Mouse (Mus musculus) neural tube, embryonic 15.5 days (tissue): Measurements from ENCODE around the gene Tcf7l2. TPM values are rescaled to one million over a fixed set of nuclear protein-coding genes. Genes with fewer than 3 reads are reported as not detected.

Experiments
- ATAC-seq: fragments of 200-750 bp; cut with Nextera tagmentation; 2 replicates; pipeline ENCODE4 v1.8.0; 2017; ENCODE audit warnings: mild to moderate bottlenecking, moderate TSS enrichment, moderate library complexity; ENCODE audit not compliant: low FRiP score
- H3K27ac ChIP-seq: fragments of 300-500 bp; sonication (generic); replicated peaks from 2 replicates; pipeline ENCODE4 v1.5.1; 2015; ENCODE audit warnings: mild to moderate bottlenecking, inconsistent platforms
- H3K27me3 ChIP-seq: fragments of 300-500 bp; sonication (generic); replicated peaks from 2 replicates; pipeline ENCODE4 v1.6.1; 2015; ENCODE audit warnings: inconsistent platforms
- H3K36me3 ChIP-seq: fragments of 300-500 bp; sonication (generic); 2 replicates; pipeline ENCODE4 v1.6.1; 2015; ENCODE audit warnings: inconsistent platforms
- H3K4me1 ChIP-seq: fragments of 300-500 bp; sonication (generic); 2 replicates; pipeline ENCODE4 v1.6.1; 2015; ENCODE audit warnings: inconsistent platforms
- H3K4me2 ChIP-seq: fragments of 300-500 bp; sonication (generic); 2 replicates; pipeline ENCODE4 v1.6.1; 2015; ENCODE audit warnings: inconsistent platforms, mild to moderate bottlenecking, moderate library complexity
- H3K4me3 ChIP-seq: fragments of 300-500 bp; sonication (generic); replicated peaks from 2 replicates; pipeline ENCODE4 v1.5.1; 2015; ENCODE audit warnings: mild to moderate bottlenecking, inconsistent platforms
- H3K9ac ChIP-seq: fragments of 300-500 bp; sonication (generic); replicated peaks from 2 replicates; pipeline ENCODE4 v1.6.1; 2015; ENCODE audit warnings: mild to moderate bottlenecking, inconsistent platforms
- H3K9me3 ChIP-seq: fragments of 300-500 bp; sonication (generic); replicated peaks from 2 replicates; pipeline ENCODE4 v1.6.1; 2016; ENCODE audit warnings: inconsistent platforms
- WGBS: fragments of 180-500 bp; shearing (Covaris S2); methylation state at CpG from one replicate; pipeline ENCODE4 v1.1.7; 2015; ENCODE audit warnings: mixed read lengths; 5-methylcytosine and 5-hydroxymethylcytosine counted together
- polyA plus RNA-seq: library from polyadenylated mRNA; unstranded; fragments of >200 nt; fragmentation: Nextera tagmentation; extraction: Ambion mirVana; gene quantifications from 2 replicates; pipeline ENCODE4 v1.2.1, GENCODE M21; 2015

The Tcf7l2 gene
- polyA plus RNA-seq, 1 experiment from 2014 or later = 13.3 TPM

- Histone ChIP-seq H3K4me1 (no peaks in the 10 kb centered on the region), H3K27ac (no peak overlapping the region), H3K9me3 (0 out of 2 replicates have a peak, but pooled peaks cover 2% of the 10 kb centered on the region), H3K4me2 (no peak overlapping the region), H3K36me3 (no peaks in the 10 kb centered on the region), H3K4me3 (no peak overlapping the region), H3K9ac (no peak overlapping the region), H3K27me3 (no peaks in the 10 kb centered on the region)
- 91% methylated on average over 9 of the region's 9 CpGs for WGBS
- ATAC-seq = no peak
Measured at GRCm38 (mm10) chr19:55976073-55976472, 234.5 kb downstream of the Tcf7l2 start.
